Mouse (Mus musculus): ENCODE data around the gene Nme7. TPM values are rescaled to one million over a fixed set of nuclear protein-coding genes. Genes with fewer than 3 reads are reported as not detected.

The Nme7 gene
- total and polyA plus RNA-seq, 3 experiments = 23.5 to 33.2 (median 25.3) TPM

DNA sequence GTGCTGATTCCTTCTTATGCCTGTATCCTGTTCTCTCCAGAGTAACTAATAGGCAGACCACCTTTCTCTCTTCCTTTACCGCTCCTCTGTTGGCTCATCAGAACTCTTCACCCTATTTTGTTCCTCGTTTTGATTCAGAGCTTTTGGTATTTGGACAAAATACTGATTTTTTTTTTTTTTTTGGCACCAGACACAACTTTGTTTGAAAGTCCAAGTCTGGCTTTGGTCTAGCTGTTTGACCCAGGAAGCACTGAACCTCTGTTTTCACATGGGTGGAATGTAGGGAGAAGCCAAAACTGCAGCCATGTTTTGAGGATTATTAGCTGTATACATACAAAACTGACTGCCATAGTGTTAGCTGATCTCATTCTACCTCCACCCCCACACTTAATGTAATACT is 21.0 kb downstream of the Nme7 start:
- Histone ChIP-seq H3K4me3 (replicated peaks in 1 of 3; ENCODE audit: low read depth in 2 of 3, low read length in 2 of 3, poor library complexity in 1 of 3) (no peak overlapping the region), H3K9ac (ENCODE audit: insufficient read depth, low read depth) (no peak overlapping the region), H3K27ac (ENCODE audit: insufficient read depth, low read depth) (no peak overlapping the region), H3K79me2 (replicated peaks; ENCODE audit: control insufficient read depth, extremely low read depth, insufficient read depth, poor library complexity, severe bottlenecking) (no peaks in the 10 kb centered on the region), H3K27me3 (replicated peaks) (no peaks in the 10 kb centered on the region), H3K4me1 (ENCODE audit: control insufficient read depth in 1 of 2, insufficient read depth in 2 of 2) (peaks cover 0 to 18% of the 10 kb centered on the region in 2 experiments; a peak in 2 of 4 replicates), H3K9me3 (replicated peaks; ENCODE audit: low read length) (no peaks in the 10 kb centered on the region), H3K4me2 (ENCODE audit: insufficient read depth, low read depth, poor library complexity, severe bottlenecking) (no peak overlapping the region), H3K36me3 (replicated peaks in 1 of 2; ENCODE audit: control insufficient read depth in 1 of 2, insufficient read depth in 1 of 2, low read length in 1 of 2) (peaks cover 7 to 19% of the 10 kb centered on the region in 2 experiments)
- in situ Hi-C loops (cut with MboI; ENCODE audit: low pct_ligation_motif_present, low pct_unique_long_range_greater_than_20kb, low sequenced_read_pairs) (loop anchor here (25.0 kb wide), 1 partner anchor 787 kb away; no protein-coding TSS in a partner anchor), dilution Hi-C loops (cut with MboI; ENCODE audit: extremely low pct_ligation_motif_present, extremely low pct_unique_long_range_greater_than_20kb, low sequenced_read_pairs) (no loop called here)
- DNase-seq (ENCODE audit: extremely low read depth) = no peak
- TF ChIP-seq GABPA (IDR thresholded peaks at IDR 0.05; ENCODE audit: insufficient replicate concordance, low read depth, low read length) (no peak), ZKSCAN1 (IDR thresholded peaks at IDR 0.05; ENCODE audit: borderline replicate concordance, low read depth, low read length) (no peak), MYC (IDR thresholded peaks at IDR 0.05; ENCODE audit: low read depth, low read length) (no peak), UBTF (IDR thresholded peaks at IDR 0.05; ENCODE audit: low read depth, low read length) (no peak), EP300 (IDR thresholded peaks at IDR 0.05; ENCODE audit: low read length) (no peak), NELFE (IDR thresholded peaks at IDR 0.05; ENCODE audit: low read depth, low read length) (no peak), JUND (conservative IDR thresholded peaks at IDR 0.05; ENCODE audit: low read depth, low read length) (no peak), SIN3A (IDR thresholded peaks at IDR 0.05; ENCODE audit: low read length) (no peak), CHD1 (IDR thresholded peaks at IDR 0.05; ENCODE audit: low read depth, low read length) (no peak), USF1 (IDR thresholded peaks at IDR 0.05; ENCODE audit: low read depth, low read length) (no peak), E2F4 (IDR thresholded peaks at IDR 0.05; ENCODE audit: insufficient replicate concordance, low read depth, low read length) (no peak), JUN (IDR thresholded peaks at IDR 0.05; ENCODE audit: insufficient read depth, low read depth, low read length) (no peak), ZC3H11A (IDR thresholded peaks at IDR 0.05; ENCODE audit: low read depth, low read length) (no peak), RCOR1 (conservative IDR thresholded peaks at IDR 0.05; ENCODE audit: low read depth, low read length) (no peak), HCFC1 (IDR thresholded peaks at IDR 0.05; ENCODE audit: low read depth, low read length) (no peak), POLR2AphosphoS2 (IDR thresholded peaks at IDR 0.05; ENCODE audit: low read depth, low read length) (no peak), USF2 (conservative IDR thresholded peaks at IDR 0.05; ENCODE audit: low read depth, low read length) (no peak), NRF1 (IDR thresholded peaks at IDR 0.05; ENCODE audit: low read depth, low read length) (no peak), CHD2 (IDR thresholded peaks at IDR 0.05; ENCODE audit: low read length) (no peak)

DNA sequence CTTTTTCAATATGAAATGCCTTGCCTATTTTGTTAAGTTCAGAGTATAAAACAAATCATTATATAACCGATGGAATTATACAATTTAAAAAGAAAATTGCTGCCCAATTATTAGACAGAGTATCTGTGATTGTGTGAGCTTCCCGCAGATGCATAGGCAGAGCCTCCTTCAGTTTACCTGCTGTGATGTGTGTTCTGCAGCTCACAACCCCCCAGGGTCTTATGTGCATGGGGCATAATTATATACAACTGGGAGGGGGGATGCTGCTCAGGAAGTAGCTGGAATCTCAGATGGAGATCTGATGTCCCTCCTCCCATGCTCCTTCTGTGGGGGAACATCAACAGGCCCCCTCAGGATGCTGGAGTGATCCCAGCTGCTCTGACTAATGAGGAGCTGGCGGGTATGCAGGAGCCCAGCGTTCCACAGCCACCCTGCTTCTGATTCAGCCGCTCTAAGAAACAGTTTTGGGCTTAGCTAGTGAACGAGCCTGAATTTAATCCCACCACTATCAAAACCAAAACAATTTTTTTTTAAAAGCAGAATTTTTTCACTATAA is 22.8 kb downstream of the Nme7 start:
- Histone ChIP-seq H3K27ac (ENCODE audit: insufficient read depth, low read depth) (no peak overlapping the region), H3K4me1 (ENCODE audit: control insufficient read depth in 1 of 2, insufficient read depth in 2 of 2) (peaks cover 9 to 22% of the 10 kb centered on the region in 2 experiments; a peak in 3 of 4 replicates), H3K36me3 (replicated peaks in 1 of 2; ENCODE audit: control insufficient read depth in 1 of 2, insufficient read depth in 1 of 2, low read length in 1 of 2) (peaks cover 18 to 26% of the 10 kb centered on the region in 2 experiments), H3K79me2 (replicated peaks; ENCODE audit: control insufficient read depth, extremely low read depth, insufficient read depth, poor library complexity, severe bottlenecking) (no peaks in the 10 kb centered on the region), H3K9me3 (replicated peaks; ENCODE audit: low read length) (no peaks in the 10 kb centered on the region), H3K4me3 (replicated peaks in 1 of 3; ENCODE audit: low read depth in 2 of 3, low read length in 2 of 3, poor library complexity in 1 of 3) (no peak overlapping the region), H3K4me2 (ENCODE audit: insufficient read depth, low read depth, poor library complexity, severe bottlenecking) (no peak overlapping the region), H3K27me3 (replicated peaks) (no peaks in the 10 kb centered on the region), H3K9ac (ENCODE audit: insufficient read depth, low read depth) (no peak overlapping the region)
- DNase-seq (ENCODE audit: extremely low read depth) = no peak
- dilution Hi-C loops (cut with MboI; ENCODE audit: extremely low pct_ligation_motif_present, extremely low pct_unique_long_range_greater_than_20kb, low sequenced_read_pairs) = no loop called here
- TF ChIP-seq JUND (conservative IDR thresholded peaks at IDR 0.05; ENCODE audit: low read depth, low read length) = no peak
- TF ChIP-seq USF1 (IDR thresholded peaks at IDR 0.05; ENCODE audit: low read depth, low read length) = no peak
- TF ChIP-seq MAZ (IDR thresholded peaks at IDR 0.05; ENCODE audit: low read depth, low read length) = no peak
- no peak for TF ChIP-seq RAD21 (IDR thresholded peaks at IDR 0.05; ENCODE audit: low read depth, low read length)
- no peak for TF ChIP-seq MYC (IDR thresholded peaks at IDR 0.05; ENCODE audit: low read depth, low read length)
- no peak for TF ChIP-seq HCFC1 (IDR thresholded peaks at IDR 0.05; ENCODE audit: low read depth, low read length)
- TF ChIP-seq SMC3 (IDR thresholded peaks at IDR 0.05; ENCODE audit: low read depth, low read length) = no peak
- TF ChIP-seq IRF4 (IDR thresholded peaks at IDR 0.05; ENCODE audit: low read depth, low read length) = no peak
- in situ Hi-C loops (cut with MboI; ENCODE audit: low pct_ligation_motif_present, low pct_unique_long_range_greater_than_20kb, low sequenced_read_pairs) = no loop called here

Measured in CH12.LX (cell line).